Mouse (Mus musculus) myocyte (in vitro differentiated cells): ENCODE measurements around the gene Smim12. TPM values are rescaled to one million over a fixed set of nuclear protein-coding genes. Genes with fewer than 3 reads are reported as not detected.
A peak's percentile ranks its signal among the peaks of the same experiment; 100 is the strongest.

Experiments
- H3K27me3 ChIP-seq: one replicate; pipeline ENCODE4 v1.6.1; 2011; ENCODE audit not compliant: control insufficient read depth, insufficient read depth, insufficient read length
- H3K36me3 ChIP-seq: one replicate; pipeline ENCODE4 v1.6.1; 2011; ENCODE audit not compliant: control insufficient read depth, insufficient read depth
- H3K4me2 ChIP-seq: one replicate; pipeline ENCODE4 v1.6.1; 2011; ENCODE audit warnings: low read depth, control low read depth
- H3K4me3 ChIP-seq: one replicate; pipeline ENCODE4 v1.5.1; 2011; ENCODE audit warnings: mild to moderate bottlenecking, control low read depth, moderate library complexity
- H3K79me2 ChIP-seq: one replicate; pipeline ENCODE4 v1.6.1; 2011; ENCODE audit not compliant: control insufficient read depth, insufficient read depth
- H3ac ChIP-seq: one replicate; pipeline ENCODE4 v1.6.1; 2011; ENCODE audit not compliant: control insufficient read depth, insufficient read length
- CEBPB ChIP-seq: IDR thresholded peaks from 2 replicates; pipeline ENCODE4 v1.6.1; 2011; ENCODE audit warnings: mild to moderate bottlenecking, moderate library complexity; ENCODE audit not compliant: poor library complexity, insufficient read depth, severe bottlenecking
- E2F4 ChIP-seq: IDR thresholded peaks from one replicate; pipeline ENCODE4 v1.6.1; 2011; ENCODE audit warnings: mild to moderate bottlenecking, control low read depth, moderate library complexity; ENCODE audit not compliant: insufficient read depth
- MAX ChIP-seq: IDR thresholded peaks from one replicate; pipeline ENCODE4 v1.6.1; 2011; ENCODE audit warnings: low read depth, mild to moderate bottlenecking, control low read depth
- MYOD1 ChIP-seq, 3 experiments: IDR thresholded peaks; one replicate each; pipeline ENCODE4 v1.6.1; 2011; ENCODE audit warnings: control low read depth in 2 of 3, low read depth in 2 of 3, mild to moderate bottlenecking in 2 of 3, moderate library complexity in 1 of 3; ENCODE audit not compliant: insufficient read length in 2 of 3, control insufficient read depth in 1 of 3
- MYOG ChIP-seq, 3 experiments: IDR thresholded peaks; one replicate each; pipeline ENCODE4 v1.6.1; 2011; ENCODE audit warnings: control low read depth in 2 of 3, low read depth in 2 of 3, mild to moderate bottlenecking in 2 of 3; ENCODE audit not compliant: insufficient read length in 2 of 3, control insufficient read depth in 1 of 3, insufficient read depth in 1 of 3
- POLR2A ChIP-seq: IDR thresholded peaks from one replicate; pipeline ENCODE4 v1.6.1; 2011; ENCODE audit warnings: low read depth, mild to moderate bottlenecking, control low read depth, moderate library complexity; ENCODE audit not compliant: insufficient read length
- POLR2AphosphoS2 ChIP-seq: IDR thresholded peaks from one replicate; pipeline ENCODE4 v1.6.1; 2011; ENCODE audit warnings: low read depth, control low read depth; ENCODE audit not compliant: insufficient read length
- REST ChIP-seq: IDR thresholded peaks from one replicate; pipeline ENCODE4 v1.6.1; 2011; ENCODE audit warnings: mild to moderate bottlenecking, control low read depth, moderate library complexity; ENCODE audit not compliant: insufficient read depth, insufficient read length
- SRF ChIP-seq: IDR thresholded peaks from one replicate; pipeline ENCODE4 v1.6.1; 2011; ENCODE audit warnings: low read depth; ENCODE audit not compliant: control insufficient read depth, insufficient read length
- TCF12 ChIP-seq: IDR thresholded peaks from one replicate; pipeline ENCODE4 v1.6.1; 2011; ENCODE audit warnings: mild to moderate bottlenecking, control low read depth; ENCODE audit not compliant: poor library complexity, insufficient read depth, severe bottlenecking
- TCF3 ChIP-seq: IDR thresholded peaks from one replicate; pipeline ENCODE4 v1.6.1; 2011; ENCODE audit warnings: low read depth, control low read depth; ENCODE audit not compliant: insufficient read length
- USF1 ChIP-seq: IDR thresholded peaks from one replicate; pipeline ENCODE4 v1.6.1; 2011; ENCODE audit warnings: low read depth, mild to moderate bottlenecking, control low read depth, moderate library complexity
- polyA plus RNA-seq: library from polyadenylated mRNA; unstranded; fragments of >200 nt; fragmentation: generic; extraction: Trizol; gene quantifications from one replicate; pipeline ENCODE4 v1.2.1, GENCODE M21; 2012; ENCODE audit warnings: missing spikeins

Smim12 gene
- polyA plus RNA-seq, 1 experiment: 64.4 TPM

GRCm38 (mm10) chr4:127235742-127236487, 7.7 kb upstream of the Smim12 start:
- no peak for TF ChIP-seq CEBPB
- no peak for TF ChIP-seq SRF
- no peak for TF ChIP-seq POLR2A
- no peak for TF ChIP-seq MYOD1 (IDR thresholded peaks at IDR 0.05; ENCODE audit: control insufficient read depth in 1 of 3, insufficient read length in 2 of 3, low read depth in 2 of 3)
- TF ChIP-seq MYOG (IDR thresholded peaks at IDR 0.05; ENCODE audit: control insufficient read depth in 1 of 3, insufficient read depth in 1 of 3, insufficient read length in 2 of 3, low read depth in 2 of 3): no peak
- no peak for TF ChIP-seq USF1
- no peak for TF ChIP-seq E2F4
- TF ChIP-seq REST: no peak
- TF ChIP-seq MAX: no peak
- TF ChIP-seq POLR2AphosphoS2: no peak
- TF ChIP-seq TCF3: no peak
- TF ChIP-seq TCF12: no peak
- H3K4me2 ChIP-seq: peak overlapping the region; percentile 67
- H3ac ChIP-seq: peak overlapping the region; percentile 1
- peaks cover 27% of the 10 kb centered on the region for H3K27me3 ChIP-seq
- no peak overlapping the region for H3K4me3 ChIP-seq
- no peaks in the 10 kb centered on the region for H3K36me3 ChIP-seq
- no peaks in the 10 kb centered on the region for H3K79me2 ChIP-seq

- H3K4me2 ChIP-seq: peak overlapping the region; percentile 67
- TF ChIP-seq TCF3 (no peak), USF1 (no peak), MYOD1 (IDR thresholded peaks at IDR 0.05; ENCODE audit: control insufficient read depth in 1 of 3, insufficient read length in 2 of 3, low read depth in 2 of 3) (no peak), TCF12 (no peak), CEBPB (no peak), E2F4 (no peak), SRF (no peak), MAX (no peak), POLR2A (no peak)
- peak overlapping the region; percentile 1 for H3ac ChIP-seq
- no peaks in the 10 kb centered on the region for H3K79me2 ChIP-seq
- no peaks in the 10 kb centered on the region for H3K36me3 ChIP-seq
- H3K4me3 ChIP-seq: no peak overlapping the region
- H3K27me3 ChIP-seq: peaks cover 27% of the 10 kb centered on the region
Observed at GRCm38 (mm10) chr4:127236631-127237030, 7.0 kb upstream of the Smim12 start.

GRCm38 (mm10) chr4:127237271-127237670, 6.3 kb upstream of the Smim12 start:
- Histone ChIP-seq H3ac (no peak overlapping the region), H3K36me3 (no peaks in the 10 kb centered on the region), H3K27me3 (peaks cover 27% of the 10 kb centered on the region), H3K4me3 (no peak overlapping the region), H3K4me2 (no peak overlapping the region), H3K79me2 (no peaks in the 10 kb centered on the region)
- TF ChIP-seq MAX (no peak), CEBPB (no peak), E2F4 (no peak), MYOD1 (IDR thresholded peaks at IDR 0.05; ENCODE audit: control insufficient read depth in 1 of 3, insufficient read length in 2 of 3, low read depth in 2 of 3) (no peak)

- TF ChIP-seq POLR2A (no peak), USF1 (no peak), REST (no peak), MYOD1 (IDR thresholded peaks at IDR 0.05; ENCODE audit: control insufficient read depth in 1 of 3, insufficient read length in 2 of 3, low read depth in 2 of 3) (no peak), POLR2AphosphoS2 (no peak), MAX (no peak), TCF3 (no peak), SRF (no peak), MYOG (IDR thresholded peaks at IDR 0.05; ENCODE audit: control insufficient read depth in 1 of 3, insufficient read depth in 1 of 3, insufficient read length in 2 of 3, low read depth in 2 of 3) (no peak), CEBPB (no peak), TCF12 (no peak), E2F4 (no peak)
- peaks cover 11% of the 10 kb centered on the region for H3K79me2 ChIP-seq
- H3K27me3 ChIP-seq: no peaks in the 10 kb centered on the region
- H3K4me2 ChIP-seq: no peak overlapping the region
- H3K4me3 ChIP-seq: no peak overlapping the region
- H3ac ChIP-seq: no peak overlapping the region
- H3K36me3 ChIP-seq: no peaks in the 10 kb centered on the region
Observed at GRCm38 (mm10) chr4:127242696-127243095, 888 bp upstream of the Smim12 start.

GRCm38 (mm10) chr4:127243953-127244352, 369 bp downstream of the Smim12 start:
- peak overlapping the region; percentile 42 for H3ac ChIP-seq
- H3K4me2 ChIP-seq: peak overlapping the region; percentile 96
- peaks cover 11% of the 10 kb centered on the region for H3K79me2 ChIP-seq
- H3K27me3 ChIP-seq: no peaks in the 10 kb centered on the region
- no peaks in the 10 kb centered on the region for H3K36me3 ChIP-seq
- peak overlapping the region; percentile 70 for H3K4me3 ChIP-seq
- no peak for TF ChIP-seq CEBPB
- TF ChIP-seq MYOD1 (IDR thresholded peaks at IDR 0.05; ENCODE audit: control insufficient read depth in 1 of 3, insufficient read length in 2 of 3, low read depth in 2 of 3): no peak
- no peak for TF ChIP-seq TCF3
- TF ChIP-seq SRF: no peak
- no peak for TF ChIP-seq E2F4
- TF ChIP-seq TCF12: no peak
- TF ChIP-seq USF1: no peak
